Mouse (Mus musculus): ENCODE data around the gene Hbs1l. TPM values are rescaled to one million over a fixed set of nuclear protein-coding genes. Genes with fewer than 3 reads are reported as not detected.

Hbs1l gene
- 10 to 100 TPM; 40.8 to 43.9 TPM for total RNA-seq (2023)

DNA sequence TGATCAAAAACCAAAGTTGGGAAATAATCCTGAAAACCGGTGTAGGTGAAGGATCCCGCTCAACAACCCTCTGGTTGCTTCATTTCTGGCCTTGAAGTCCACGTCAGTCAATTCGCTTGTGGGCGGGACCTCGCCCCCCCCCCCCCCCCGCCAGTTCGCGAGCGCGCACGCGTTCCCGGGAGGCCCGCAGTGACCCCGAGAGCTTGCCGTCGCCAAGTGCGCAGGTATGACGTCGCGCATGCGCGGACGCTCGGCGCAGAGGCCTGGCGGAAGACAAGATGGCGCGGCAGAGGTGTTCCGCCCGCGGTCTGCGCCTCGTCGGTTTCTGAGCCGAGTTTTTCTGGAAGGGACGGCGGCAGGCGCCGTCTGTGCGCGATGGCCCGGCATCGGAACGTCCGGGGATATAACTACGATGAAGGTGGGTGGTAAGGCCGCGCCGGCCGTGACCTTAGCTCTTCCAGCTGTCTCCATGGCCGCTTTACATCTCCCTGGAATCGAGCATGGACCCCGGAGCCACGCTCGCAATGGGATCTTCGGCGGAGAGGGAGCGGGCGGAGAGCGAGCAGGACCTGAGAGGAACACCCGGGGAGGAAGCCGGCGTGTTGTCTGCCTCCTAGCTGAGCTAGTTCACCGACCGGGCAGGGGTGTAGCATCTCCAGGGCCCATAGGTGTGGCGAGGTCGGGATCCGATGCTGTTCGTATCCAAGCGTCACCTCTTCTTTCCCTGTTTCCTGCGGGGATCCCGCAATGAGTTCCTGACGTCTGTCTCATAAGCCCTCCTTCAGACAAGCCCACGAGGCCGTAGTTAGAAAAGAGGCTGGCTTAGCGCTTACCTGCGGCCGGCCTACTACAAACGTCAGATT is at the start of gene Hbs1l:
Hbs1l (plus strand) TSS at position 221 of the 863 bp plus-strand sequence.

DNA sequence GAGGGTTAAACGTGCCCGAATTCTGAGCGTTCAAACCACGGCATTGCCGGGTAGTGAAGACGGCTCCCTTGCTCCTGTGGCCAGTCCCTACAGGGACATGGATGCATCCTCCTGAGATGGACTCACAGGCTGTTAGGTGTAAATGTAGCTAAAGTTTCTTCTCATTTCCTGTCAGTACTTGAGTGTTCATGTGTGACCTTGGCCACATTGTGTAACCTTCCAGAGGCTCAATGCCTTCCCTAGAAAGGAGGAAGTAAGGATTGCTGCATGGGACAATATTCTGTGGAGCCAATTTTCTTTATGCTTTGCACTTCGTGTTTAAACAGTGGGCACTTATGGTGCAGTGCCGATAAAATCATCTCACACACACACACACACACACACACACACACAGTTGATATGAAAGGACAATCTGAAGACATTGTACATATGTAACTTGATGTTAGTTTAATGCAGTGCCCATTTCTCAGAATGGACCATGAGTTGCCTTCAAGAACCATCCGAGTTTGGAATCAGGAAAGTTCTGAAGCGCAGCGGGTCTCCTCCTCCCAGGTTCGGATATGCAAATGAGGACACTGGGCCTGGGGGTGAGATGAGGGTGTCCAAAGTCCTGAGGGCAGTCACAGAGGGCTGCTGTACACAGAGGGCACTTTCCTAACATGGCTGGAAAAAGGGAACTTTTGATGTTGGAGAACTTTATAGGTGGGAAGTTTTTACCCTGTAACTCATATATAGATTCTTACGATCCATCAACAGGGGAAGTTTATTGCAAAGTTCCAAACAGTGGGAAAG is 81.1 kb downstream of the Hbs1l start, which contains the start of gene Aldh8a1:
Aldh8a1 (plus strand) TSS at position 610 of the 792 bp plus-strand sequence.

Other genes starting within 250 kb of the Hbs1l start
- gene Myb, start 135.0 kb upstream of the Hbs1l start, total RNA-seq (2023): 10 to 100 TPM; 64.4 to 68.7 TPM
- not detected for gene Aldh8a1, start 81.3 kb downstream of the Hbs1l start, total RNA-seq (2023)

Measured in neutrophil, adult 83 days (primary cell).